Mouse (Mus musculus) neural tube, embryonic 11.5 days (tissue): Measurements from ENCODE around the gene Rpl15. TPM values are rescaled to one million over a fixed set of nuclear protein-coding genes. Genes with fewer than 3 reads are reported as not detected.
"Not testable (repeated sequence)": the region's sequence is repeated elsewhere in the genome, so short reads cannot be mapped to it uniquely, and the experiment has no call there.

Source experiments
- ATAC-seq: fragments of 200-750 bp; cut with Nextera tagmentation; 2 replicates; pipeline ENCODE4 v1.8.0; 2017; ENCODE audit warnings: moderate number of reproducible peaks, mild to moderate bottlenecking, moderate TSS enrichment, moderate library complexity; ENCODE audit not compliant: insufficient read depth, low FRiP score, low TSS enrichment
- DNase-seq: peaks from one replicate; pipeline ENCODE4 v3.0.0-alpha.2; 2015; ENCODE audit warnings: low spot score
- H3K27ac ChIP-seq: fragments of 300-500 bp; sonication (generic); 2 replicates; pipeline ENCODE4 v1.5.1; 2014; ENCODE audit warnings: low read depth, mild to moderate bottlenecking, low read length
- H3K27me3 ChIP-seq: fragments of 300-500 bp; sonication (generic); 2 replicates; pipeline ENCODE4 v1.6.1; 2014; ENCODE audit warnings: mild to moderate bottlenecking, low read length, mixed read lengths; ENCODE audit not compliant: control insufficient read depth, insufficient read depth
- H3K36me3 ChIP-seq: fragments of 300-500 bp; sonication (generic); 2 replicates; pipeline ENCODE4 v1.6.1; 2014; ENCODE audit warnings: mild to moderate bottlenecking, low read length, moderate library complexity, mixed read lengths; ENCODE audit not compliant: control insufficient read depth, insufficient read depth
- H3K4me1 ChIP-seq: fragments of 300-500 bp; sonication (generic); 2 replicates; pipeline ENCODE4 v1.6.1; 2014; ENCODE audit warnings: low read length, mixed read lengths; ENCODE audit not compliant: control insufficient read depth, insufficient read depth
- H3K4me2 ChIP-seq: fragments of 300-500 bp; sonication (generic); 2 replicates; pipeline ENCODE4 v1.6.1; 2014; ENCODE audit warnings: low read depth, mild to moderate bottlenecking, moderate library complexity
- H3K4me3 ChIP-seq: fragments of 300-500 bp; sonication (generic); 2 replicates; pipeline ENCODE4 v1.5.1; 2014; ENCODE audit warnings: low read depth, low read length
- H3K9ac ChIP-seq: fragments of 300-500 bp; sonication (generic); 2 replicates; pipeline ENCODE4 v1.6.1; 2014; ENCODE audit warnings: mild to moderate bottlenecking, low read length
- H3K9me3 ChIP-seq: fragments of 300-500 bp; sonication (generic); 2 replicates; pipeline ENCODE4 v1.6.1; 2016; ENCODE audit warnings: low read length; ENCODE audit not compliant: control insufficient read depth
- WGBS: fragments of 180-500 bp; shearing (Covaris S2); extraction: QIAGEN DNeasy Blood & Tissue Kit; methylation state at CpG from one replicate; pipeline ENCODE4 v1.1.7; 2014; 5-methylcytosine and 5-hydroxymethylcytosine counted together
- polyA plus RNA-seq: library from polyadenylated mRNA; unstranded; fragments of >200 nt; fragmentation: Nextera tagmentation; extraction: Ambion mirVana; gene quantifications from 2 replicates; pipeline ENCODE4 v1.2.1, GENCODE M21; 2014

Rpl15 gene
- polyA plus RNA-seq, 1 experiment from 2014 or later: 397 TPM

- DNase-seq (peak; percentile 97), ATAC-seq (peak; percentile 95)
- Histone ChIP-seq H3K4me3 (peak overlapping the region; percentile 76), H3K27me3 (no peaks in the 10 kb centered on the region), H3K4me1 (no peaks in the 10 kb centered on the region), H3K27ac (0 out of 2 replicates have a peak overlapping the region, but pooled peaks have one; percentile 34), H3K36me3 (no peaks in the 10 kb centered on the region), H3K4me2 (peak overlapping the region; percentile 82), H3K9ac (peak overlapping the region; percentile 60), H3K9me3 (no peaks in the 10 kb centered on the region)
- WGBS: under 1% methylated on average over 61 of the region's 71 CpGs
These were observed 33.0 kb downstream of the Rpl15 start for GRCm38 (mm10) chr14:18238131-18238749.

DNA sequence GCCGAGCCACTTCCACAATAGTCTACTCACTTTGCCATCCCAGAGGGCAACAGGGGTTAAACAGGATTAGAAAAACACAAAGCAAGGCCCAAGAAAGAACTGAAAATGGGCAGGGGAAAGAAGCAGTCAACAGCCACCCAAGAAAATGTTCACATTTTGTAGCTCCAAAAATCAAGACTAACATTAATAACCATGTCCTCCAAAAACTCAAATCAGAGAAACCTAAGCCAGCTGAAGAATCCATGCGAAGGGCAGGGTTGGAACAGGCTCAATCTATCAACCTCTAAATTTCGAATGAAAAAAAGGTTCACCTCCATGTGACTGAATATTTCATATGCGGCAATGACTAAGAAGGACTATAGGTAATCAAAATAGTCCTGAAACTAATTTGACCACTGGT is 33.8 kb downstream of the Rpl15 start:
- 70% methylated on average over 4 of the region's 4 CpGs for WGBS
- H3K4me3 ChIP-seq: no peak overlapping the region
- no peak for DNase-seq

GRCm38 (mm10) chr14:18236496-18237235 is 34.5 kb downstream of the Rpl15 start:
- not testable (repeated sequence) for H3K4me1 ChIP-seq, H3K27me3 ChIP-seq, H3K9me3 ChIP-seq, ATAC-seq, H3K4me2 ChIP-seq, H3K9ac ChIP-seq, H3K36me3 ChIP-seq, H3K27ac ChIP-seq, H3K4me3 ChIP-seq, DNase-seq
- 98% methylated on average over 2 of the region's 2 CpGs for WGBS

More for the DNA sequence above, 33.8 kb downstream of the Rpl15 start:
- peak overlapping the region; percentile 82; the same call in 1 of the 2 replicates for H3K4me2 ChIP-seq
- ATAC-seq: no peak
- H3K9ac ChIP-seq: no peak overlapping the region
- no peak overlapping the region for H3K27ac ChIP-seq
- no peaks in the 10 kb centered on the region for H3K4me1 ChIP-seq
- no peaks in the 10 kb centered on the region for H3K36me3 ChIP-seq
- H3K9me3 ChIP-seq: no peaks in the 10 kb centered on the region
- no peaks in the 10 kb centered on the region for H3K27me3 ChIP-seq

DNA sequence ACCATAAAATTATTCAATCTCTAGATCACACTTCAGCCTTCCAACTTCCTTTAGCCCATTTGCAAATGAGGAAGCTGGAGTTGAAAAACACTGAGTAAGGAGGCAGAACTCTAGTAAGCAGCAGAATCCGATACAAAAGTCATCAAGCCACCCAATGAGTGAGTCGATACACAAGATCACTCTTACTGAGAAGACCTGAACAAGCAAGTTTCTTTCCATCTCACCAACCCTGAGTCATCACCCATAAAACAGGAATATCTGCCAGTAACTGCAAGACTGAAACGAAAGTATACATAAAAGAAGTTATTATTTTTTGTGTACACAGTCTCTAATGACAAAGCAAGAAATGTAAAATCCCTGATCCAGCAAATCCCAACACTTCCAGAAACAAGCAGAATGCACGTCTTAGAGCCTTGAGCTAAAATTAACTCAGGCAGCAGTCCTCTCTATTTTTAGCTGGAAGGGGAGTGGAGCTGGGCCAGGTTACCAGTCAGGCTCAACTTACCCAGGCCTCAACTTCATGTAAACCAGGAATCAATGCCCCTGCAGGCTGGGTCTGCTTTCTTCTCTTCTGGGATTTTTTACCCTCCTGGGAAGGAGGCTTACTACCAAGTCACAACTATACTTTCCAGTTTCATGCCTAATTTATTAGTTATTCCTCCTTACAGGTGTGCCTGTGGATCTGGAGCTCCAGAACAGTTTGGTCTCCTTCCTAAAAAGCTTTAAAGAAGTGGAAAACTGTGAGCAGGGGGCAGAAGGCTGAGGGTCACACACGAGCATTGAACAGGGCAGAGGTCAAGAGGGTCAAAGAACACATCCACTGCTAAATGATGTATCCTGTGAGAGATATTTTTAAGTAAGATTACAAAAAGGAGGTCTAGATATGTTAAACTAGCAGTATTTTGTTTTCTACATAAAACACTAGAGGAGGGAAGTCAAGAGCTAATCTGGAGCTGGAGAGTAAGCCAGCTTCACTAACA is 36.9 kb downstream of the Rpl15 start:
- H3K27ac ChIP-seq: no peak overlapping the region
- H3K27me3 ChIP-seq: no peaks in the 10 kb centered on the region
- no peaks in the 10 kb centered on the region for H3K9me3 ChIP-seq
- no peak for ATAC-seq
- H3K4me3 ChIP-seq: no peak overlapping the region
- no peaks in the 10 kb centered on the region for H3K4me1 ChIP-seq
- DNase-seq: no peak
- no peaks in the 10 kb centered on the region for H3K36me3 ChIP-seq
- H3K9ac ChIP-seq: no peak overlapping the region
- 70% methylated on average over 5 of the region's 5 CpGs for WGBS
- H3K4me2 ChIP-seq: no peak overlapping the region

- Histone ChIP-seq H3K36me3 (no peaks in the 10 kb centered on the region), H3K4me2 (no peak overlapping the region), H3K9me3 (no peaks in the 10 kb centered on the region), H3K27ac (no peak overlapping the region), H3K27me3 (no peaks in the 10 kb centered on the region), H3K4me3 (no peak overlapping the region), H3K9ac (no peak overlapping the region), H3K4me1 (no peaks in the 10 kb centered on the region)
- no peak for ATAC-seq
- no peak for DNase-seq
- 89% methylated on average over 2 of the region's 2 CpGs for WGBS
These were observed 38.1 kb downstream of the Rpl15 start for GRCm38 (mm10) chr14:18233076-18233475.

GRCm38 (mm10) chr14:18231866-18232265 is 39.3 kb downstream of the Rpl15 start:
- not testable (repeated sequence) for ATAC-seq, H3K9me3 ChIP-seq, H3K4me1 ChIP-seq, H3K27ac ChIP-seq, DNase-seq, H3K36me3 ChIP-seq, H3K4me2 ChIP-seq, H3K27me3 ChIP-seq, H3K9ac ChIP-seq, H3K4me3 ChIP-seq
- WGBS: 94% methylated on average over 8 of the region's 8 CpGs

GRCm38 (mm10) chr14:18229751-18230150 is 41.4 kb downstream of the Rpl15 start:
- H3K4me2 ChIP-seq, H3K4me3 ChIP-seq, H3K27me3 ChIP-seq, H3K9ac ChIP-seq, H3K27ac ChIP-seq, H3K36me3 ChIP-seq, H3K9me3 ChIP-seq, H3K4me1 ChIP-seq, ATAC-seq, DNase-seq: not testable (repeated sequence)
- 94% methylated on average over 10 of the region's 10 CpGs for WGBS

DNA sequence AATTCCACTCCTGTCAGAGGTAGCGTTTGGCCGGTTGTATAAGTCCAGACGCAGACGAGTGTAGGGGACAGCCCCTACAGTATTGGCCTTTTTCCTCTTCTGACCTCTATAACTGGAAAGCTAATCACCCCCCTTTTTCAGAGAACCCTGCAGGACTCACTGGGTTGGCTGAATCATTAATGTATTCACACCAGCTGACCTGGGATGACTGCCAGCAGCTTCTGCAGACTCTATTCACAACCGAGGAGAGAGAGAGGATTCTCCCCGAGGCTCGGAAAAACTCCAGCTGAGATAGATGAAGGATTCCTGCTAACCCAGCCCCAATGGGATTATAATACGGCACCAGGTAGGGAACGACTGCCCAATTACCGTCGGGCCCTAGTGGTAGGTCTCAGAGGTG is 45.0 kb downstream of the Rpl15 start:
- WGBS: 88% methylated on average over 11 of the region's 11 CpGs
- H3K4me3 ChIP-seq, H3K4me1 ChIP-seq, ATAC-seq, H3K9ac ChIP-seq, DNase-seq, H3K27ac ChIP-seq, H3K27me3 ChIP-seq, H3K36me3 ChIP-seq, H3K9me3 ChIP-seq, H3K4me2 ChIP-seq: not testable (repeated sequence)
